Mouse (Mus musculus) G1E (cell line): Measurements from ENCODE around the gene Mark4. TPM values are rescaled to one million over a fixed set of nuclear protein-coding genes. Genes with fewer than 3 reads are reported as not detected.
A peak's percentile ranks its signal among the peaks of the same experiment; 100 is the strongest.

ENCODE experiments used
- ATAC-seq: 2 replicates; pipeline ENCODE4 v1.8.0; 2016; ENCODE audit warnings: mild to moderate bottlenecking; ENCODE audit not compliant: insufficient number of reproducible peaks, poor library complexity, low FRiP score, severe bottlenecking; ENCODE audit errors: extremely low read depth
- DNase-seq: peaks from one replicate; pipeline ENCODE4 v3.0.0; 2012; ENCODE audit warnings: low spot score
- H3K27me3 ChIP-seq: 2 replicates; pipeline ENCODE4 v1.6.1; 2012; ENCODE audit warnings: mild to moderate bottlenecking, low read length, inconsistent platforms; ENCODE audit not compliant: insufficient read depth
- H3K36me3 ChIP-seq: replicated peaks from 2 replicates; pipeline ENCODE3; 2012; ENCODE audit warnings: mild to moderate bottlenecking, inconsistent platforms
- H3K4me1 ChIP-seq: 2 replicates; pipeline ENCODE4 v1.6.1; 2012; ENCODE audit warnings: low read depth, low read length, inconsistent platforms, mixed read lengths; ENCODE audit not compliant: insufficient read depth
- H3K4me3 ChIP-seq: 2 replicates; pipeline ENCODE4 v1.5.1; 2012; ENCODE audit warnings: low read depth, mild to moderate bottlenecking, inconsistent platforms, low read length, moderate library complexity, mixed read lengths
- H3K9me3 ChIP-seq: replicated peaks from 2 replicates; pipeline ENCODE4 v1.6.1; 2012; ENCODE audit warnings: inconsistent platforms
- CTCF ChIP-seq: IDR thresholded peaks from 2 replicates; pipeline ENCODE4 v1.5.1; 2012; ENCODE audit warnings: low read depth, low read length, inconsistent platforms, mixed read lengths
- GATA1 ChIP-seq: IDR thresholded peaks from 2 replicates; pipeline ENCODE4 v1.6.1; 2012; ENCODE audit warnings: borderline replicate concordance, low read length, inconsistent platforms, mixed read lengths
- GATA2 ChIP-seq: IDR thresholded peaks from 2 replicates; pipeline ENCODE4 v1.6.1; 2012; ENCODE audit warnings: low read depth, low read length, inconsistent platforms, borderline replicate concordance
- POLR2AphosphoS5 ChIP-seq: IDR thresholded peaks from 2 replicates; pipeline ENCODE4 v1.6.1; 2012; ENCODE audit warnings: low read depth, low read length, inconsistent platforms; ENCODE audit not compliant: insufficient replicate concordance
- TAL1 ChIP-seq: conservative IDR thresholded peaks from 2 replicates; pipeline ENCODE4 v1.6.1; 2012; ENCODE audit warnings: low read depth, low read length, inconsistent platforms, mixed read lengths
- polyA plus RNA-seq: library from polyadenylated mRNA; stranded (reverse); fragments of >175 nt; gene quantifications from 2 replicates; pipeline ENCODE4 v1.2.3, GENCODE M21; 2012
- total RNA-seq, 2 experiments: library from RNA; stranded (forward) in 1 of 2; stranded (reverse) in 1 of 2; fragments of 200-1000 nt in 1 of 2; fragments of >200 nt in 1 of 2; fragmentation: Nextera tagmentation in 1 of 2; gene quantifications; 2 replicates each; pipeline ENCODE4 v1.2.3; 2014 to 2017

Mark4 gene
- total and polyA plus RNA-seq, 3 experiments: 4.3 to 34.7 (median 17.8) TPM

DNA sequence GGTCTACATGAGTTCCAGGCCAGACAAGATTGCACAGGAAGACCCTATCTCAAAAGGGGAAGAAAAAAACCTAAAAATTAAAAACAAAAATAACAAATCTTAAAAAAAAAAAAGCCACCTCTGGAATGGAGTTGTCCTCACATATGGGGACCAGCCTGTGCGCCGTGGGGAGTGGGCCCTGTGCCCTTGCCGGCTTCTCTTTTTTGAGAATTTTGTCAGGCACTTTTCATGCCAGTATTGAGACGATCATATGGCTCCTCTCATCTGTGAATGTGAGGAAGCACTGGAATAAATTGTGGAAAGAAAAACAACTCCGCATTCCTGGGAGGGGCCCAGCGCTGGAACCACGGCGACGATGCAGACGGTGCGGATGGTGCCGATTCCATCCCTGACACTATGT lies 9.5 kb downstream of the Mark4 start:
- H3K36me3 ChIP-seq: peaks cover 83% of the 10 kb centered on the region
- H3K27me3 ChIP-seq: no peaks in the 10 kb centered on the region
- H3K9me3 ChIP-seq: no peaks in the 10 kb centered on the region
- TF ChIP-seq CTCF (no peak), POLR2AphosphoS5 (no peak), GATA2 (no peak), TAL1 (no peak), GATA1 (no peak)
- no peaks in the 10 kb centered on the region for H3K4me1 ChIP-seq
- DNase-seq (no peak), ATAC-seq (no peak)
- no peak overlapping the region for H3K4me3 ChIP-seq

DNA sequence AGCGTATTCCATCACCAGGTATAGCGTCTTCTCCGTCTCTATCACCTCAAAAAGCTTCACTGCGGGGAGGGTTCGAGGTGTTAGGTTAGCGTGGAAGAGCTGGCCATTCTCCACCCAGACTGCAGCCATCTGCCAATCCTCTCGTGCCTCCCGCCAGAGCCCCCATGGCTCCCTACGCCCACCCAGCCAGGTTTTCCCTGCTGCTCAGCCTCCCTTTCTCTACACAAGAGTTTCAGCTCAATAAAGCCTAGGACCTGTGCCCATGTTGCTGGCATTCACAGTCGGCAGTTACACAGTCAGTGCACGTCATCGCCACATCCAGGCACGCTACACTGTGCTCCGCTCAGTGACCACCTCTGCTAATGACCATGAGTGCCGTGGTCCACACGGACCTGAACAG lies 10.9 kb downstream of the Mark4 start:
- TF ChIP-seq POLR2AphosphoS5 (no peak), GATA2 (no peak), CTCF (no peak), GATA1 (no peak), TAL1 (no peak)
- peaks cover 87% of the 10 kb centered on the region for H3K36me3 ChIP-seq
- DNase-seq: no peak

DNA sequence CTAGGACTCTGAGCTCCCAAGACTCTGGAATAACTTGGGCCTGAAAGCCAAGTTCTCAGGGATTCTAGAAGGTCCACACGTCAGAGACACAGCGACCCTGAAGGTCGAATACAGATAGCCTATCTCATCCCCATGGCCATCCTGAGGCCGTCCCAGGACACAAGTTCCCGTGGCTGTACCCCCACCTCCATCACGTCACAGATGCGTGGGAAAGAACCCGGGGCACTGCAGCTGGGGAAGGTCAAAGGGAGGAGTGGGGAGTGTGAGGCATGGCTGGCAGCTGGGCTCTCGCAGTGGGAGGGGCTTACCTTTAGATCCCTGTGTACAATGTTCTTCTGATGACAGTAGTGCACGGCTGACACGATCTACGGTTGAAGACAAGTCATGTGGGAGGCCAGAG lies 13.8 kb downstream of the Mark4 start:
- Histone ChIP-seq H3K4me3 (no peak overlapping the region), H3K4me1 (no peaks in the 10 kb centered on the region), H3K9me3 (no peaks in the 10 kb centered on the region), H3K27me3 (no peaks in the 10 kb centered on the region), H3K36me3 (peaks cover 85% of the 10 kb centered on the region)
- no peak for TF ChIP-seq GATA1
- TF ChIP-seq CTCF: no peak
- no peak for TF ChIP-seq TAL1
- TF ChIP-seq GATA2: no peak
- TF ChIP-seq POLR2AphosphoS5: no peak
- ATAC-seq (no peak), DNase-seq (no peak)

More for the DNA sequence above, 10.9 kb downstream of the Mark4 start:
- no peaks in the 10 kb centered on the region for H3K9me3 ChIP-seq
- no peak for ATAC-seq
- H3K4me3 ChIP-seq: no peak overlapping the region
- no peaks in the 10 kb centered on the region for H3K27me3 ChIP-seq
- no peaks in the 10 kb centered on the region for H3K4me1 ChIP-seq

DNA sequence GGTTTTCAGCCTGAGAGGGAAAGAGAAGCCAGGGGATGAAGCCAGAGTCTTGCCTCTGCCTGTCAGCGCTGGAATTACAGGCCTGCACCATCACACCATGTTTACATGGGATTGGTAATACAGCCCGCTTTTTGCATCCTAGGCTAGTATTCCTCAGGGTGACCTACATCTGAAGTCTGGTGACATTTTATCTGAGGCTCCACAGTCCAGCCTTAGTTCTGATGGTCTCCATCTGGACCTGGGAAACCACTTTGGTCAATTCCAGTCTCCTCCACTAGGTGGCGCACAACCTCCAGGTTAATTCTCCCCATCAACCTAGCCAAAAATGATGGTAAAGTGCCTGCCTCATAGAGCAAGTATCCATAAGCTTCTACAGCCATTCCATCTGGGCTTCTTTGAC lies 15.3 kb downstream of the Mark4 start:
- DNase-seq: peak; percentile 45
- ATAC-seq: no peak
- no peaks in the 10 kb centered on the region for H3K4me1 ChIP-seq
- peaks cover 77% of the 10 kb centered on the region for H3K36me3 ChIP-seq
- H3K4me3 ChIP-seq: no peak overlapping the region
- peak; percentile 95 for TF ChIP-seq CTCF
- no peak for TF ChIP-seq GATA2
- no peak for TF ChIP-seq GATA1
- no peaks in the 10 kb centered on the region for H3K27me3 ChIP-seq
- H3K9me3 ChIP-seq: no peaks in the 10 kb centered on the region

DNA sequence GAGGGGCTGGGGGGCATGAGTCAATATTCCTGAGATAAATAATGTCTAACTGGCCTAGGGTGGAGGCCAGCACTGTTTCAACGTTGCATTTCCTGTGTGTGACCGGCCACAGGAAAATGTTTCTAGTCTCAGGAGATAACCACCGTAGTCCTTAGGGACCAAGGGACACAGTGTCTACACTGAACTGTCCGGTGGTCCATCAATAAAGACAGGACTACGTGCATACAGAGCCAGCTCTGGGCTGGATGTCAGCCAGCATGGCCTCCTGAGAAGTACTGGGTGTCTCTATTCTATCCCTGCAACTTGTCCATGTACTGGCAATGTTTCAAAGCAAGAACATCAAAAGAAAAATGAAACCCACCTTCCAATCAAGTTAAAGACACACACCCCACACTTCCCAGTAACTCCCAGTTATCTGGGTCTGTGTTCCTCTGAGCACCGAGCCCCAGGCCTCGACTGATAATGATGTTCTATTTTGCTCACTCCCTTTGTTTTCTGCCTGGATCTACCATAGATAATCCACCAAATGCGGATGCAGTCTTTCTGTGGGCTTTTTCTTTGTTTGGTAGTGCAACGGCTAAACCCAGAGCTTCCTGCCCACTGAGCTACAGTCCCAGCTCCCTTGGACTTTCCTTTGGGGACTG lies 17.1 kb downstream of the Mark4 start:
- Histone ChIP-seq H3K36me3 (peaks cover 78% of the 10 kb centered on the region), H3K4me3 (no peak overlapping the region), H3K9me3 (no peaks in the 10 kb centered on the region), H3K27me3 (no peaks in the 10 kb centered on the region), H3K4me1 (no peaks in the 10 kb centered on the region)
- ATAC-seq: no peak
- no peak for TF ChIP-seq CTCF
- no peak for TF ChIP-seq POLR2AphosphoS5
- no peak for TF ChIP-seq TAL1
- DNase-seq: no peak

DNA sequence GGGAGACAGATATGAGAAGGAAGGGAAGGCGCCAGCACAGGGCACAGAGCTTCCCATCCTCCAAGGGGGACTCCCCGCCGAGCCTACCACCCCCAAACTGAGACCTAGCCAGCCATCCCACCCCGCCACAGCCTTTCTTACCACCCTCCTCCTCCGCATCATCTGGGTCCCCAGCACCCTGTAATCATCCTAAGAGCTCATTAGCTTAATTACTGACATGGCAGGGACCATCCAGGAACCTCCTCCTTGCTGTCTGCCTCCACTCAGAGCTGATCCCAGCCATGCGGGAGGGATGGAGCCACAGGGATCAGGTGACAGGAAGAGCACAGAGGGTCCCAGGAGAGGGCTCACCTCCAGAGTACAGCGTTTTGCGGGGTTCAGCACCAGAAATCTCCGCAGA lies 21.6 kb downstream of the Mark4 start:
- peaks cover 88% of the 10 kb centered on the region for H3K36me3 ChIP-seq
- ATAC-seq: no peak

DNA sequence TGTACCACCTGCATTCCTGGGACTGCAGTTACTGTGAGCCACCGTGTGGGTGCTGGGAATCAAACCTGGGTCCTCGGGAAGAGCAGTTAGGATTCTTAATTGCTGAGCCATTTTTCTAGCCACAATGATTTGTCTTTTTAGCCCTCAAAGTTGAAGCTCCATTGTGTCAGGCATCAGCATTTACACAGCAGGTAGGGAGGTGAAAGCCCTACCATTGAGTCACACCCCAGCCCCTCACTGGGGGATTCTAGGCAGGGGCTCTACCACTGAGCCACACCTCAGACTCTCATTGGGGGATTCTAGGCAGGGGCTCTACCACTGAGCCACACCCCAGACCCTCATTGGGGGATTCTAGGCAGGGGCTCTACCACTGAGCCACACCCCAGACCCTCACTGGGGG lies 22.3 kb downstream of the Mark4 start:
- DNase-seq (no peak), ATAC-seq (no peak)
- Histone ChIP-seq H3K36me3 (peaks cover 89% of the 10 kb centered on the region), H3K4me3 (no peak overlapping the region), H3K4me1 (no peaks in the 10 kb centered on the region), H3K27me3 (no peaks in the 10 kb centered on the region), H3K9me3 (peaks cover 4% of the 10 kb centered on the region)
- TF ChIP-seq TAL1 (no peak), CTCF (no peak), GATA1 (no peak), GATA2 (no peak), POLR2AphosphoS5 (no peak)

More for the DNA sequence above, 21.6 kb downstream of the Mark4 start:
- Histone ChIP-seq H3K4me1 (no peaks in the 10 kb centered on the region), H3K9me3 (peaks cover 4% of the 10 kb centered on the region), H3K27me3 (no peaks in the 10 kb centered on the region), H3K4me3 (no peak overlapping the region)
- no peak for DNase-seq
- TF ChIP-seq GATA2 (no peak), TAL1 (no peak), CTCF (no peak), GATA1 (no peak), POLR2AphosphoS5 (no peak)
